ENCODE assay signal across 8 mouse cellular contexts in genomic region chr9:88073165-88073564, GRCm38 (mm10).
A peak's percentile ranks its signal among the peaks of the same experiment; 100 is the strongest.
DNase-seq lines count a peak whose midpoint lies in the region; ATAC-seq lines count a peak whose summit lies in the region.

No protein-coding gene starts in this region.

- ATAC-seq in heart, embryonic 12.5 days (ENCODE audit: insufficient number of reproducible peaks, low FRiP score) = no peak
- ATAC-seq in forebrain, embryonic 16.5 days = peak; percentile 44; the same call in 1 of the 2 replicates
- ATAC-seq in megakaryocyte progenitor cell, adult 5-6 weeks (replicated peaks; ENCODE audit: poor library complexity) = peak; percentile 63
- ATAC-seq in erythroblast, adult 5-6 weeks (replicated peaks; ENCODE audit: low FRiP score, poor library complexity, severe bottlenecking) = no peak

- H3K27ac ChIP-seq in heart, embryonic 12.5 days (ENCODE audit: poor library complexity, severe bottlenecking) = no peak overlapping the region
- H3K27ac ChIP-seq in forebrain, embryonic 16.5 days (ENCODE audit: low read length) = no peak overlapping the region

- peak; percentile 28 to 61 for DNase-seq in heart, adult 18-20 months
- peak; percentile 26 for DNase-seq in 416B (ENCODE audit: low read depth)
- peak; percentile 27 for DNase-seq in adrenal gland, postnatal 25 days
- DNase-seq in layer of hippocampus, adult 9-11 months = peak; percentile 42

- 10% methylated on average over 6 of the region's 6 CpGs for WGBS in heart, embryonic 12.5 days
- 19% methylated on average over 6 of the region's 6 CpGs for WGBS in forebrain, embryonic 16.5 days

- no peaks in the 10 kb centered on the region for H3K4me1 ChIP-seq in heart, embryonic 12.5 days (replicated peaks)
- H3K4me1 ChIP-seq in forebrain, embryonic 16.5 days (replicated peaks; ENCODE audit: control insufficient read depth, insufficient read depth, low read length) = peaks cover 6% of the 10 kb centered on the region

- H3K36me3 ChIP-seq in heart, embryonic 12.5 days = no peaks in the 10 kb centered on the region
- H3K36me3 ChIP-seq in forebrain, embryonic 16.5 days (ENCODE audit: control insufficient read depth, insufficient read depth) = no peaks in the 10 kb centered on the region

- H3K4me3 ChIP-seq in heart, embryonic 12.5 days = no peak overlapping the region
- no peak overlapping the region for H3K4me3 ChIP-seq in forebrain, embryonic 16.5 days (replicated peaks; ENCODE audit: low read length)

- H3K9me3 ChIP-seq in heart, embryonic 12.5 days (replicated peaks) = no peaks in the 10 kb centered on the region
- H3K9me3 ChIP-seq in forebrain, embryonic 16.5 days (ENCODE audit: control insufficient read depth, low read length) = no peaks in the 10 kb centered on the region

- H3K4me2 ChIP-seq in heart, embryonic 12.5 days = no peak overlapping the region
- no peak overlapping the region for H3K4me2 ChIP-seq in forebrain, embryonic 16.5 days (ENCODE audit: low read length)

- H3K9ac ChIP-seq in heart, embryonic 12.5 days = no peak overlapping the region
- H3K9ac ChIP-seq in forebrain, embryonic 16.5 days (replicated peaks; ENCODE audit: low read depth, low read length) = no peak overlapping the region

- H3K27me3 ChIP-seq in heart, embryonic 12.5 days (replicated peaks) = peaks cover 60% of the 10 kb centered on the region
- H3K27me3 ChIP-seq in forebrain, embryonic 16.5 days (replicated peaks; ENCODE audit: control insufficient read depth, insufficient read depth, low read length) = no peaks in the 10 kb centered on the region; the same call in 1 of the 2 replicates

Comparison
In these comparisons a context has a peak if more than half of its experiments do, and no peak if none do; other contexts are left out.
1. ATAC-seq: peak in forebrain, embryonic 16.5 days (single experiment) and megakaryocyte progenitor cell, adult 5-6 weeks (single experiment); none in heart, embryonic 12.5 days (single experiment) and erythroblast, adult 5-6 weeks (single experiment).
2. Peak in every context shown above with its lines, with median percentiles within 50 percentile points of each other: DNase-seq.